Mouse (Mus musculus) myocyte (in vitro differentiated cells): ENCODE measurements at regions not wholly inside any gene's neighbourhood (a gene's known extent, or its start where the extent isn't known, plus 50 kb on each side); places are given as distances from the start of the nearest gene placed in this dataset.

Experiments used
- CEBPB ChIP-seq: IDR thresholded peaks from 2 replicates; pipeline ENCODE4 v1.6.1; 2011; ENCODE audit warnings: mild to moderate bottlenecking, moderate library complexity; ENCODE audit not compliant: poor library complexity, insufficient read depth, severe bottlenecking
- E2F4 ChIP-seq: IDR thresholded peaks from one replicate; pipeline ENCODE4 v1.6.1; 2011; ENCODE audit warnings: mild to moderate bottlenecking, control low read depth, moderate library complexity; ENCODE audit not compliant: insufficient read depth
- MYOD1 ChIP-seq, 3 experiments: IDR thresholded peaks; one replicate each; pipeline ENCODE4 v1.6.1; 2011; ENCODE audit warnings: control low read depth in 2 of 3, low read depth in 2 of 3, mild to moderate bottlenecking in 2 of 3, moderate library complexity in 1 of 3; ENCODE audit not compliant: insufficient read length in 2 of 3, control insufficient read depth in 1 of 3
- MYOG ChIP-seq, 3 experiments: IDR thresholded peaks; one replicate each; pipeline ENCODE4 v1.6.1; 2011; ENCODE audit warnings: control low read depth in 2 of 3, low read depth in 2 of 3, mild to moderate bottlenecking in 2 of 3; ENCODE audit not compliant: insufficient read length in 2 of 3, control insufficient read depth in 1 of 3, insufficient read depth in 1 of 3
- POLR2A ChIP-seq: IDR thresholded peaks from one replicate; pipeline ENCODE4 v1.6.1; 2011; ENCODE audit warnings: low read depth, mild to moderate bottlenecking, control low read depth, moderate library complexity; ENCODE audit not compliant: insufficient read length
- POLR2AphosphoS2 ChIP-seq: IDR thresholded peaks from one replicate; pipeline ENCODE4 v1.6.1; 2011; ENCODE audit warnings: low read depth, control low read depth; ENCODE audit not compliant: insufficient read length
- TCF12 ChIP-seq: IDR thresholded peaks from one replicate; pipeline ENCODE4 v1.6.1; 2011; ENCODE audit warnings: mild to moderate bottlenecking, control low read depth; ENCODE audit not compliant: poor library complexity, insufficient read depth, severe bottlenecking
- TCF3 ChIP-seq: IDR thresholded peaks from one replicate; pipeline ENCODE4 v1.6.1; 2011; ENCODE audit warnings: low read depth, control low read depth; ENCODE audit not compliant: insufficient read length
- USF1 ChIP-seq: IDR thresholded peaks from one replicate; pipeline ENCODE4 v1.6.1; 2011; ENCODE audit warnings: low read depth, mild to moderate bottlenecking, control low read depth, moderate library complexity

- TF ChIP-seq POLR2A (no peak), POLR2AphosphoS2 (no peak), TCF12 (no peak), MYOD1 (IDR thresholded peaks at IDR 0.05; ENCODE audit: control insufficient read depth in 1 of 3, insufficient read length in 2 of 3, low read depth in 2 of 3) (no peak), TCF3 (no peak), E2F4 (no peak), MYOG (IDR thresholded peaks at IDR 0.05; ENCODE audit: control insufficient read depth in 1 of 3, insufficient read depth in 1 of 3, insufficient read length in 2 of 3, low read depth in 2 of 3) (no peak), USF1 (no peak), CEBPB (no peak)
Measured at GRCm38 (mm10) chr6:22450501-22450900, 94.5 kb upstream of the Fam3c start.
